Mouse (Mus musculus) regulatory T cell (primary cell): ENCODE measurements around the gene Inca1.

Experiments used
- in situ Hi-C: fragments of 300-600 bp; cut with MboI, MseI; formaldehyde crosslinking; loops from one replicate; pipeline ENCODE4 v1.15.1; 2025; ENCODE audit warnings: high pct_unique_total_duplicates

The Inca1 gene

GRCm38 (mm10) chr11:70670483-70670882, 29.5 kb downstream of the Inca1 start:
- in situ Hi-C loops: loop anchor here (25.0 kb wide), 1 partner anchor 1258 kb away; the partner anchor contains the start of gene Kdm6b

- in situ Hi-C loops: loop anchor here (25.0 kb wide), 1 partner anchor 1257 kb away; the partner anchor contains the start of gene Kdm6b
These were observed 30.2 kb downstream of the Inca1 start for GRCm38 (mm10) chr11:70669582-70670345.

GRCm38 (mm10) chr11:70668771-70669505, 31.0 kb downstream of the Inca1 start, which contains the start of gene Spag7:
Gene Spag7 (minus strand): TSS chr11:70669416.
- in situ Hi-C loops: loop anchor here (25.0 kb wide), 1 partner anchor 1257 kb away; the partner anchor contains the start of gene Kdm6b

- in situ Hi-C loops: loop anchor here (25.0 kb wide), 1 partner anchor 1256 kb away; the partner anchor contains the start of gene Kdm6b
These were observed 31.6 kb downstream of the Inca1 start for GRCm38 (mm10) chr11:70668335-70668770.

- in situ Hi-C loops: loop anchor here (25.0 kb wide), 1 partner anchor 1255 kb away; the partner anchor contains the start of gene Kdm6b
These were observed 32.4 kb downstream of the Inca1 start for GRCm38 (mm10) chr11:70667271-70668150.

- in situ Hi-C loops: loop anchor here (25.0 kb wide), 1 partner anchor 1254 kb away; the partner anchor contains the start of gene Kdm6b
These were observed 33.3 kb downstream of the Inca1 start for GRCm38 (mm10) chr11:70666687-70667086.

- in situ Hi-C loops: loop anchor here (25.0 kb wide), 1 partner anchor 1252 kb away; the partner anchor contains the start of gene Kdm6b
These were observed 35.2 kb downstream of the Inca1 start for GRCm38 (mm10) chr11:70664741-70665140.

- in situ Hi-C loops: loop anchor here (25.0 kb wide), 1 partner anchor 1252 kb away; the partner anchor contains the start of gene Kdm6b
These were observed 36.0 kb downstream of the Inca1 start for GRCm38 (mm10) chr11:70663957-70664356.

- in situ Hi-C loops: loop anchor here (25.0 kb wide), 1 partner anchor 1251 kb away; the partner anchor contains the start of gene Kdm6b
These were observed 36.9 kb downstream of the Inca1 start for GRCm38 (mm10) chr11:70663101-70663500.

- in situ Hi-C loops: loop anchor here (25.0 kb wide), 1 partner anchor 1248 kb away; the partner anchor contains the start of gene Kdm6b
These were observed 39.4 kb downstream of the Inca1 start for GRCm38 (mm10) chr11:70660571-70660970.

- in situ Hi-C loops: loop anchor here (25.0 kb wide), 1 partner anchor 1247 kb away; the partner anchor contains the start of gene Kdm6b
These were observed 41.0 kb downstream of the Inca1 start for GRCm38 (mm10) chr11:70658942-70659341.

- in situ Hi-C loops: loop anchor here (25.0 kb wide), 1 partner anchor 1246 kb away; the partner anchor contains the start of gene Kdm6b
These were observed 41.4 kb downstream of the Inca1 start for GRCm38 (mm10) chr11:70658521-70658920.

- in situ Hi-C loops: loop anchor here (25.0 kb wide), 1 partner anchor 1246 kb away; the partner anchor contains the start of gene Kdm6b
These were observed 42.0 kb downstream of the Inca1 start for GRCm38 (mm10) chr11:70657991-70658390.

GRCm38 (mm10) chr11:70657573-70657972, 42.4 kb downstream of the Inca1 start:
- in situ Hi-C loops: loop anchor here (25.0 kb wide), 1 partner anchor 1245 kb away; the partner anchor contains the start of gene Kdm6b

- in situ Hi-C loops: loop anchor here (25.0 kb wide), 1 partner anchor 1245 kb away; the partner anchor contains the start of gene Kdm6b
These were observed 43.0 kb downstream of the Inca1 start, which contains the start of gene Eno3 for GRCm38 (mm10) chr11:70656964-70657363. Gene Eno3 (plus strand): TSS chr11:70657202.

- in situ Hi-C loops: loop anchor here (25.0 kb wide), 1 partner anchor 1244 kb away; the partner anchor contains the start of gene Kdm6b
These were observed 43.5 kb downstream of the Inca1 start for GRCm38 (mm10) chr11:70656456-70656927.

- in situ Hi-C loops: loop anchor here (25.0 kb wide), 1 partner anchor 1244 kb away; the partner anchor contains the start of gene Kdm6b
These were observed 44.1 kb downstream of the Inca1 start for GRCm38 (mm10) chr11:70655571-70656455.

- in situ Hi-C loops: loop anchor here (5.0 to 25.0 kb wide), 2 partner anchors 47 to 1243 kb away; partner anchors contain the start of genes Inca1, Kdm6b and Kif1c
These were observed 44.9 kb downstream of the Inca1 start for GRCm38 (mm10) chr11:70654923-70655570.
